18 mouse cellular contexts compared by ENCODE assay signal in the genomic region with DNA sequence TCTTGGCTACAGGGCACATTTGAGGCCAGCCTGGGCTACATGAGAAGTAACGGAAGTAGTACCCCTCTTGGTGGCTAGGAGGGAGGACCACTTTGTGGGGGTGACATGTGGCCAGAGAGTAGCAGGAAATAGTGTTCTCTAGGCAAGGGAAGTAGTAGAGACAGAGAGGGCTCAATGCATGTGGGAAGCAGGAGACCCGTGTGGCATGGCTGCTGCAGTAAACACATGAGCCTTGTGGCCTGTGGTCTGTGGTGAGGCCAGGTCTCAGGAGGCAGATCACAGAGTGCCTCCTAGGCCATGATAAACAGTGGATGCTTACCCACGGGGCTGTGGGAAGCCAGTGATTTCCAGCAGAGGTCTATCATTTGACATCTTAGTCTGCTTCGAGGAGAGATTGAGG. TPM values are rescaled to one million over a fixed set of nuclear protein-coding genes. Genes with fewer than 3 reads are reported as not detected.
DNase-seq lines count a peak whose midpoint lies in the region; ATAC-seq lines count a peak whose summit lies in the region.
"Had no signal": no experiment of that assay in that cellular context is flagged by ENCODE, and none has a peak within 500 bp of the region (broad histone marks: within the 10 kb centered on the region; RNA-seq: fewer than 3 reads in every experiment).

No protein-coding gene starts in this region.

- DNase-seq in embryonic facial prominence, embryonic 10.5 days (ENCODE audit: low spot score), result no peak
- no peak for DNase-seq in liver, embryonic 11.5 days (ENCODE audit: low spot score)
- DNase-seq in liver, result no peak
- no peak for DNase-seq in lung, postnatal 4 days
- DNase-seq: adrenal gland, postnatal 14 days; cerebellum, adult 9-11 months; gastrocnemius, postnatal 14 days; kidney, adult 18-20 months; kidney, postnatal 36 days; lung, adult 18-20 months; right cerebral cortex, postnatal 4 days had no signal

- no peaks in the 10 kb centered on the region for H3K4me1 ChIP-seq in embryonic facial prominence, embryonic 15.5 days
- H3K4me1 ChIP-seq in embryonic facial prominence, embryonic 10.5 days, result peaks cover 16% of the 10 kb centered on the region
- H3K4me1 ChIP-seq in liver, embryonic 11.5 days (replicated peaks; ENCODE audit: control insufficient read depth, insufficient read depth, low read length), result peaks cover 23% of the 10 kb centered on the region
- peaks cover 11% of the 10 kb centered on the region; the same call in 1 of the 2 replicates for H3K4me1 ChIP-seq in midbrain, embryonic 15.5 days

- ATAC-seq in embryonic facial prominence, embryonic 15.5 days (ENCODE audit: insufficient number of reproducible peaks, low FRiP score, low TSS enrichment, low read depth), result peak; percentile 36; the same call in 1 of the 2 replicates
- no peak for ATAC-seq in liver, embryonic 11.5 days (replicated peaks; ENCODE audit: low FRiP score)
- ATAC-seq in granulocyte monocyte progenitor cell, adult 5-6 weeks (replicated peaks; ENCODE audit: poor library complexity, severe bottlenecking), result peak; percentile 72
- ATAC-seq in neutrophil, adult 5-6 weeks (ENCODE audit: extremely low read depth, insufficient number of reproducible peaks, low FRiP score, poor library complexity, severe bottlenecking), result peak; percentile 31
- no peak for ATAC-seq in midbrain, embryonic 15.5 days (replicated peaks)

- no peak overlapping the region; the same call in 1 of the 2 replicates for H3K27ac ChIP-seq in embryonic facial prominence, embryonic 15.5 days (replicated peaks)
- no peak overlapping the region for H3K27ac ChIP-seq in embryonic facial prominence, embryonic 10.5 days (replicated peaks)
- H3K27ac ChIP-seq in liver, embryonic 11.5 days (ENCODE audit: low read depth, low read length), result peak overlapping the region; percentile 32; the same call in 1 of the 2 replicates
- no peak overlapping the region for H3K27ac ChIP-seq in midbrain, embryonic 15.5 days

- H3K27me3 ChIP-seq in embryonic facial prominence, embryonic 15.5 days, result no peaks in the 10 kb centered on the region
- H3K27me3 ChIP-seq in embryonic facial prominence, embryonic 10.5 days (replicated peaks; ENCODE audit: low read depth, poor library complexity, severe bottlenecking), result no peaks in the 10 kb centered on the region
- H3K27me3 ChIP-seq in liver, embryonic 11.5 days (replicated peaks; ENCODE audit: control insufficient read depth, insufficient read depth, low read length), result no peaks in the 10 kb centered on the region
- no peaks in the 10 kb centered on the region for H3K27me3 ChIP-seq in midbrain, embryonic 15.5 days (replicated peaks)

- peaks cover 92% of the 10 kb centered on the region for H3K36me3 ChIP-seq in embryonic facial prominence, embryonic 15.5 days
- peaks cover 100% of the 10 kb centered on the region for H3K36me3 ChIP-seq in embryonic facial prominence, embryonic 10.5 days (replicated peaks)
- peaks cover 80% of the 10 kb centered on the region for H3K36me3 ChIP-seq in liver, embryonic 11.5 days (ENCODE audit: control insufficient read depth, insufficient read depth, low read length)
- H3K36me3 ChIP-seq in midbrain, embryonic 15.5 days (replicated peaks), result peaks cover 63% of the 10 kb centered on the region

- 69% methylated on average over 4 of the region's 4 CpGs for WGBS in embryonic facial prominence, embryonic 15.5 days
- 85% methylated on average over 4 of the region's 4 CpGs for WGBS in embryonic facial prominence, embryonic 10.5 days
- 58% methylated on average over 4 of the region's 4 CpGs for WGBS in liver, embryonic 11.5 days
- WGBS in midbrain, embryonic 15.5 days, result 83% methylated on average over 4 of the region's 4 CpGs

- H3K4me2 ChIP-seq in embryonic facial prominence, embryonic 15.5 days (replicated peaks), result no peak overlapping the region
- no peak overlapping the region for H3K4me2 ChIP-seq in liver, embryonic 11.5 days
- no peak overlapping the region for H3K4me2 ChIP-seq in midbrain, embryonic 15.5 days

- H3K9me3 ChIP-seq in embryonic facial prominence, embryonic 15.5 days (replicated peaks), result no peaks in the 10 kb centered on the region
- no peaks in the 10 kb centered on the region for H3K9me3 ChIP-seq in embryonic facial prominence, embryonic 10.5 days
- H3K9me3 ChIP-seq in liver, embryonic 11.5 days (ENCODE audit: control insufficient read depth, low read length), result no peaks in the 10 kb centered on the region
- no peaks in the 10 kb centered on the region for H3K9me3 ChIP-seq in midbrain, embryonic 15.5 days
- H3K9me3 ChIP-seq: G1E had no signal

- H3K4me3 ChIP-seq in embryonic facial prominence, embryonic 15.5 days (replicated peaks), result no peak overlapping the region
- no peak overlapping the region for H3K4me3 ChIP-seq in embryonic facial prominence, embryonic 10.5 days
- H3K4me3 ChIP-seq in liver, embryonic 11.5 days (ENCODE audit: low read depth, low read length), result no peak overlapping the region
- H3K4me3 ChIP-seq in midbrain, embryonic 15.5 days, result no peak overlapping the region
- H3K4me3 ChIP-seq: erythroblast, embryonic 14.5 days had no signal

- no peak overlapping the region for H3K9ac ChIP-seq in embryonic facial prominence, embryonic 15.5 days
- 0 out of 2 replicates have a peak overlapping the region, but pooled peaks have one; percentile 14 for H3K9ac ChIP-seq in liver, embryonic 11.5 days (ENCODE audit: low read depth, low read length)
- H3K9ac ChIP-seq in midbrain, embryonic 15.5 days, result no peak overlapping the region

RNA-seq across cellular contexts. Expression of gene Fkrp, which starts 10.7 kb away (rescaled TPM):
- 27.8 and 30.3 TPM in 2 replicates for polyA plus RNA-seq in embryonic facial prominence, embryonic 15.5 days (2015; fragmentation: Nextera tagmentation; extraction: Ambion mirVana)
- 26.1 and 28.5 TPM in 2 replicates for polyA plus RNA-seq in embryonic facial prominence, embryonic 10.5 days (2016; fragmentation: Nextera tagmentation; extraction: Ambion mirVana)
- 20.3 and 22.9 TPM in 2 replicates for polyA plus RNA-seq in liver, embryonic 11.5 days (2014; fragmentation: Nextera tagmentation; extraction: Ambion mirVana)
- total RNA-seq in granulocyte monocyte progenitor cell, adult 5-6 weeks (2014; fragmentation: Nextera tagmentation), result 8.1 and 10.5 TPM in 2 replicates
- 9.3 and 11.0 TPM in 2 replicates for total RNA-seq in granulocyte monocyte progenitor cell, adult 5-6 weeks (2017)
- total RNA-seq in neutrophil, adult 5-6 weeks (2017), result 14.2 and 14.3 TPM in 2 replicates
- 51.9 and 55.1 TPM in 2 replicates for polyA plus RNA-seq in midbrain, embryonic 15.5 days (2015; fragmentation: Nextera tagmentation; extraction: Ambion mirVana)

RNA-seq across cellular contexts. Expression of gene Strn4, which starts 11.6 kb away (rescaled TPM):
- 108 and 114 TPM in 2 replicates for polyA plus RNA-seq in embryonic facial prominence, embryonic 15.5 days (2015; fragmentation: Nextera tagmentation; extraction: Ambion mirVana)
- polyA plus RNA-seq in embryonic facial prominence, embryonic 10.5 days (2016; fragmentation: Nextera tagmentation; extraction: Ambion mirVana), result 129 and 131 TPM in 2 replicates
- 74.8 and 80.9 TPM in 2 replicates for polyA plus RNA-seq in liver, embryonic 11.5 days (2014; fragmentation: Nextera tagmentation; extraction: Ambion mirVana)
- total RNA-seq in granulocyte monocyte progenitor cell, adult 5-6 weeks (2014; fragmentation: Nextera tagmentation), result 36.8 and 50.4 TPM in 2 replicates
- total RNA-seq in granulocyte monocyte progenitor cell, adult 5-6 weeks (2017), result 47.0 and 63.5 TPM in 2 replicates
- total RNA-seq in neutrophil, adult 5-6 weeks (2017), result 105 and 107 TPM in 2 replicates
- 205 and 227 TPM in 2 replicates for polyA plus RNA-seq in midbrain, embryonic 15.5 days (2015; fragmentation: Nextera tagmentation; extraction: Ambion mirVana)

RNA-seq across cellular contexts. Expression of gene Prkd2, which starts 15.4 kb away (rescaled TPM):
- polyA plus RNA-seq in embryonic facial prominence, embryonic 15.5 days (2015; fragmentation: Nextera tagmentation; extraction: Ambion mirVana), result 22.1 and 23.0 TPM in 2 replicates
- polyA plus RNA-seq in embryonic facial prominence, embryonic 10.5 days (2016; fragmentation: Nextera tagmentation; extraction: Ambion mirVana), result 12.9 and 13.1 TPM in 2 replicates
- 7.6 and 8.4 TPM in 2 replicates for polyA plus RNA-seq in liver, embryonic 11.5 days (2014; fragmentation: Nextera tagmentation; extraction: Ambion mirVana)
- 9.6 and 14.6 TPM in 2 replicates for total RNA-seq in granulocyte monocyte progenitor cell, adult 5-6 weeks (2014; fragmentation: Nextera tagmentation)
- total RNA-seq in granulocyte monocyte progenitor cell, adult 5-6 weeks (2017), result 3.4 and 11.9 TPM in 2 replicates
- total RNA-seq in neutrophil, adult 5-6 weeks (2017), result 108 and 122 TPM in 2 replicates
- polyA plus RNA-seq in midbrain, embryonic 15.5 days (2015; fragmentation: Nextera tagmentation; extraction: Ambion mirVana), result 6.7 TPM in 2 replicates

RNA-seq across cellular contexts. Expression of gene Slc1a5, which starts 46.1 kb away (rescaled TPM):
- polyA plus RNA-seq in embryonic facial prominence, embryonic 15.5 days (2015; fragmentation: Nextera tagmentation; extraction: Ambion mirVana), result 34.5 and 35.5 TPM in 2 replicates
- 37.3 and 40.5 TPM in 2 replicates for polyA plus RNA-seq in embryonic facial prominence, embryonic 10.5 days (2016; fragmentation: Nextera tagmentation; extraction: Ambion mirVana)
- 58.4 and 67.9 TPM in 2 replicates for polyA plus RNA-seq in liver, embryonic 11.5 days (2014; fragmentation: Nextera tagmentation; extraction: Ambion mirVana)
- total RNA-seq in granulocyte monocyte progenitor cell, adult 5-6 weeks (2014; fragmentation: Nextera tagmentation), result 110 and 118 TPM in 2 replicates
- total RNA-seq in granulocyte monocyte progenitor cell, adult 5-6 weeks (2017), result 46.4 and 47.2 TPM in 2 replicates
- 119 and 128 TPM in 2 replicates for total RNA-seq in neutrophil, adult 5-6 weeks (2017)
- 12.4 and 14.3 TPM in 2 replicates for polyA plus RNA-seq in midbrain, embryonic 15.5 days (2015; fragmentation: Nextera tagmentation; extraction: Ambion mirVana)

RNA-seq across cellular contexts. Expression of gene Dact3, which starts 47.8 kb away (rescaled TPM):
- polyA plus RNA-seq in embryonic facial prominence, embryonic 15.5 days (2015; fragmentation: Nextera tagmentation; extraction: Ambion mirVana), result 5.4 and 6.3 TPM in 2 replicates
- 5.5 and 6.0 TPM in 2 replicates for polyA plus RNA-seq in embryonic facial prominence, embryonic 10.5 days (2016; fragmentation: Nextera tagmentation; extraction: Ambion mirVana)
- polyA plus RNA-seq in liver, embryonic 11.5 days (2014; fragmentation: Nextera tagmentation; extraction: Ambion mirVana), result 2.5 and 2.6 TPM in 2 replicates
- total RNA-seq in granulocyte monocyte progenitor cell, adult 5-6 weeks (2014; fragmentation: Nextera tagmentation), result not detected in 2 replicates
- 0.31 and 0.69 TPM in 2 replicates for total RNA-seq in granulocyte monocyte progenitor cell, adult 5-6 weeks (2017)
- 0.12 TPM in 1 of 2 replicates, not detected in the other for total RNA-seq in neutrophil, adult 5-6 weeks (2017)
- 4.7 and 4.8 TPM in 2 replicates for polyA plus RNA-seq in midbrain, embryonic 15.5 days (2015; fragmentation: Nextera tagmentation; extraction: Ambion mirVana)
- total RNA-seq: monocyte, adult 5-6 weeks had no signal

Comparison
In these comparisons a context has a peak if more than half of its experiments do, and no peak if none do; other contexts are left out.
1. ATAC-seq: peak in embryonic facial prominence, embryonic 15.5 days (single experiment), granulocyte monocyte progenitor cell, adult 5-6 weeks (single experiment) and neutrophil, adult 5-6 weeks (single experiment); none in liver, embryonic 11.5 days (single experiment) and midbrain, embryonic 15.5 days (single experiment).